Mouse (Mus musculus) liver, embryonic 16.5 days (tissue): ENCODE measurements at regions not wholly inside any gene's neighbourhood (a gene's known extent, or its start where the extent isn't known, plus 50 kb on each side); places are given as distances from the start of the nearest gene placed in this dataset.

Experiments used
- ATAC-seq: fragments of 200-750 bp; cut with Nextera tagmentation; 2 replicates; pipeline ENCODE4 v1.8.0; 2017; ENCODE audit warnings: low read depth, mild to moderate bottlenecking, moderate number of reproducible peaks, moderate library complexity
- H3K27ac ChIP-seq: fragments of 300-500 bp; sonication (generic); 2 replicates; pipeline ENCODE4 v1.5.1; 2014; ENCODE audit warnings: mild to moderate bottlenecking, low read length
- H3K27me3 ChIP-seq: fragments of 300-500 bp; sonication (generic); 2 replicates; pipeline ENCODE4 v1.6.1; 2014; ENCODE audit warnings: low read depth, low read length, mixed read lengths; ENCODE audit not compliant: control insufficient read depth, insufficient read depth
- H3K36me3 ChIP-seq: fragments of 300-500 bp; sonication (generic); 2 replicates; pipeline ENCODE4 v1.6.1; 2014; ENCODE audit warnings: mild to moderate bottlenecking; ENCODE audit not compliant: control insufficient read depth, insufficient read depth
- H3K4me1 ChIP-seq: fragments of 300-500 bp; sonication (generic); 2 replicates; pipeline ENCODE4 v1.6.1; 2014; ENCODE audit warnings: low read depth, low read length, mixed read lengths; ENCODE audit not compliant: control insufficient read depth
- H3K4me2 ChIP-seq: fragments of 300-500 bp; sonication (generic); 2 replicates; pipeline ENCODE4 v1.6.1; 2014; ENCODE audit warnings: low read depth, low read length, mixed read lengths
- H3K4me3 ChIP-seq: fragments of 300-500 bp; sonication (generic); 2 replicates; pipeline ENCODE4 v1.5.1; 2014; ENCODE audit warnings: low read depth, mild to moderate bottlenecking, low read length
- H3K9ac ChIP-seq: fragments of 300-500 bp; sonication (generic); 2 replicates; pipeline ENCODE4 v1.6.1; 2014; ENCODE audit warnings: low read depth, low read length
- H3K9me3 ChIP-seq: fragments of 300-500 bp; sonication (generic); replicated peaks from 2 replicates; pipeline ENCODE4 v1.6.1; 2016; ENCODE audit warnings: low read length; ENCODE audit not compliant: control insufficient read depth
- WGBS: fragments of 180-500 bp; shearing (Covaris S2); extraction: QIAGEN DNeasy Blood & Tissue Kit; methylation state at CpG from one replicate; pipeline ENCODE4 v1.1.7; 2014; ENCODE audit not compliant: insufficient replicate concordance; 5-methylcytosine and 5-hydroxymethylcytosine counted together

DNA sequence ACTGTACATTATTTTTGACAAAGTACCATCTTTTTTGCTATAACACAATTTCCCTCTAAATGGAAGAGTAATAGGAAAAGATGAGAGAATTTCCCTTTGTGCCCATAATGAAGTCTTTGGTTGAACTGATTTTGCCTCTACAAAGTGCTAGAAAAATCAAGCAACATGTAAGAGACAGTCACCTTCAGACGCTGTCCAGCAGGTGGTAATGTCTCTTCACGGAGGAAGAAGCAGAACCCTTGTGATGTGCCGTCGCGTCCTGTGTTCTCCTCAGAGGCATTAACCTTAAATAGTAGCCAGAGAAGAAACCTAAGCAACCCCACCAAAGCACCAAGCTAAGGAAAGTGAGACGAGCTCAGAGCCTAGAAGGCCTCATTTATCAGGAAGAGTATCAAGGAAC lies 275.7 kb downstream of the Gm45692 start:
- WGBS, result 58% methylated on average over 6 of the region's 6 CpGs
- Histone ChIP-seq H3K27me3 (no peaks in the 10 kb centered on the region), H3K9ac (no peak overlapping the region), H3K4me2 (no peak overlapping the region), H3K9me3 (no peaks in the 10 kb centered on the region), H3K36me3 (no peaks in the 10 kb centered on the region), H3K4me1 (no peaks in the 10 kb centered on the region), H3K4me3 (no peak overlapping the region), H3K27ac (no peak overlapping the region)
- ATAC-seq, result no peak

DNA sequence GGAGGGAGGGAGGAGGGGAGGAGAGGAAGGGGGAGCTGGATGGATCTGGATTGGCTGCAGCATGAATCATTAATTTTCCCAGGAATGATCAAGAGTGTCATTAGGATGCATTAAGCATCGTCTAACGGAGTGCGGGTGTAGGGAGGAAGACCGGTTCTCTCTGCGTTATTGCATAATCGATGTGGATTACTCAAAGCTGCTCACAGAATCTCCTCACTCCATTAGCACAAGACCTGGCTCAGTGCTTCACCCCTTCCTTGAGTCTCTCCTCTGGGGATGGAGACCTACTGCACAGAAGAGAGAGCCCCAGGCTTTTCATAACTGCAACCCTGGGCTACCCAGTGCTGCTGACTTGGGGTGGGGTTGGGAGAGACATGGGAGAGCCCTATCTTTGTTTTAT lies 300.7 kb downstream of the Gm45692 start:
- no peaks in the 10 kb centered on the region for H3K36me3 ChIP-seq
- H3K9me3 ChIP-seq, result no peaks in the 10 kb centered on the region
- 76% methylated on average over 6 of the region's 6 CpGs for WGBS
- no peak overlapping the region for H3K27ac ChIP-seq
- no peaks in the 10 kb centered on the region for H3K27me3 ChIP-seq
- H3K4me1 ChIP-seq, result no peaks in the 10 kb centered on the region
- no peak overlapping the region for H3K4me2 ChIP-seq
- H3K4me3 ChIP-seq, result no peak overlapping the region
- no peak overlapping the region for H3K9ac ChIP-seq
- ATAC-seq, result no peak

DNA sequence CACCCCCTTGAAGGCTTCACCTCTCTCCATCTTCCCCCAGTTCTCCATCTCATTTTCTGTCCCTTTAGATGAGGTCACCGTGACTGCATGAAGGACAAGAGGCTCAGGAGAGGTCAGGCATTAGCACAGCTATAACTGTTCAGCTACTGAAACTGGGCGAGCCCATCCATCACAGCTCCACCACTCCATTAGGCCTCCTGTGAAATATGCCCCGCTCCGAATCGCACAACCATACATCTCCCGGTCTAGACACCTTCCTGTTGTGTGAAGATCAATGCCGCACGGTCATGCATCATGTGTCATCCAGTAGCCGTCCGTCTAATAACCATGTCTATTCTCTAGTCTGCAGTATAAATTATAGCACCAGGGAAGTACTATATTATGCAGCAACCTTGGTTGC lies 301.2 kb downstream of the Gm45692 start:
- no peak overlapping the region for H3K27ac ChIP-seq
- no peaks in the 10 kb centered on the region for H3K36me3 ChIP-seq
- WGBS, result 71% methylated on average over 10 of the region's 10 CpGs
- H3K4me2 ChIP-seq, result no peak overlapping the region
- no peaks in the 10 kb centered on the region for H3K27me3 ChIP-seq
- no peak for ATAC-seq
- no peak overlapping the region for H3K9ac ChIP-seq
- no peak overlapping the region for H3K4me3 ChIP-seq
- no peaks in the 10 kb centered on the region for H3K4me1 ChIP-seq
- H3K9me3 ChIP-seq, result no peaks in the 10 kb centered on the region

DNA sequence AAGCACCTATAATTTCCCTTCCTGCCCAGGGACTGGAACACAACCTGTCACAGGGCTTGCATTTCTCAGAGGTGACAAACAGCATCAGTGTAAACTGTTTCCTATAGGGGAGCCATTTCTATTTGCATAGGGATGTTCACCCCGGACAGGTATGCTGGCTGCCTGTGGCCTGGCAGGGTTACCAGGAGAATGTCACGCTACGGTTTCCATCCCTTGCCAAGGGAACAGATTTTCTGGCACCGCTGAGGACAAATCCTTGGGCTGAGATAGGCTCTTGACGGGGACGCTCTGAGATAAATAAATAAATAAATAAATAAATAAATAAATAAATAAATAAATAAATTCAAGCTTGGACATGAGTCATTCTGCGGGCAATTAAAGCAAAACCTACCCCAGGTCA lies 308.0 kb downstream of the Gm45692 start:
- Histone ChIP-seq H3K9ac (no peak overlapping the region), H3K9me3 (no peaks in the 10 kb centered on the region), H3K4me1 (no peaks in the 10 kb centered on the region), H3K27ac (no peak overlapping the region), H3K4me2 (no peak overlapping the region), H3K4me3 (no peak overlapping the region), H3K27me3 (no peaks in the 10 kb centered on the region), H3K36me3 (no peaks in the 10 kb centered on the region)
- WGBS, result 74% methylated on average over 7 of the region's 7 CpGs
- no peak for ATAC-seq

DNA sequence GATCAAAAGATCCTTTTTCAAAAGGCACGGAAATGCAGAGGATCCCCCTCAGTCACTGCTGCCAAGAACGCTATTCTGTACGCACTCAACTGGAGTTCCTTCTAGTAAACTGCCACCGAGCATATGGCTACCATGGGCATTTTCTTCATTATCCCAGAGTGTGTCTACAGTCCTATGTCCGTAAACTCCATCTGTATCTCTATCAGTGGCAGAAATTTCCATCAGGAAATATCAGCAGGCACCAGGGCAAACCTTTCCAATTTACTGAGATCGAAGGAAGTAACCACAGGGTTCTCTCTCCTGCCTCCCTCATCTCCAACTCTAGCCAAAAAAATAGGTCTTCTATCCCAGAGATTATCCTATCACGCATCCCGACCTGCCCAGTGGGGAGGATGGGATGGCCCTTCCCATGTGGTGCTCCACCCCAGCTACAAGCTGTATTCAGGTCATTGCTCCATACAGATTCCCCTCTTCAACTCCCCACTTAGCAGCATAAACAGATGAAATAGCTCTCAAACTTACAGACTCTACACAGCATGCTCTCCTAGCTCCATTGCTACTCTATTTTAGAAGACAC lies 310.5 kb downstream of the Gm45692 start:
- H3K4me3 ChIP-seq, result no peak overlapping the region
- no peaks in the 10 kb centered on the region for H3K4me1 ChIP-seq
- 62% methylated on average over 8 of the region's 8 CpGs for WGBS
- no peak overlapping the region for H3K27ac ChIP-seq
- H3K9ac ChIP-seq, result no peak overlapping the region
- ATAC-seq, result no peak
- no peaks in the 10 kb centered on the region for H3K9me3 ChIP-seq
- no peaks in the 10 kb centered on the region for H3K27me3 ChIP-seq
- H3K36me3 ChIP-seq, result no peaks in the 10 kb centered on the region
- no peak overlapping the region for H3K4me2 ChIP-seq

DNA sequence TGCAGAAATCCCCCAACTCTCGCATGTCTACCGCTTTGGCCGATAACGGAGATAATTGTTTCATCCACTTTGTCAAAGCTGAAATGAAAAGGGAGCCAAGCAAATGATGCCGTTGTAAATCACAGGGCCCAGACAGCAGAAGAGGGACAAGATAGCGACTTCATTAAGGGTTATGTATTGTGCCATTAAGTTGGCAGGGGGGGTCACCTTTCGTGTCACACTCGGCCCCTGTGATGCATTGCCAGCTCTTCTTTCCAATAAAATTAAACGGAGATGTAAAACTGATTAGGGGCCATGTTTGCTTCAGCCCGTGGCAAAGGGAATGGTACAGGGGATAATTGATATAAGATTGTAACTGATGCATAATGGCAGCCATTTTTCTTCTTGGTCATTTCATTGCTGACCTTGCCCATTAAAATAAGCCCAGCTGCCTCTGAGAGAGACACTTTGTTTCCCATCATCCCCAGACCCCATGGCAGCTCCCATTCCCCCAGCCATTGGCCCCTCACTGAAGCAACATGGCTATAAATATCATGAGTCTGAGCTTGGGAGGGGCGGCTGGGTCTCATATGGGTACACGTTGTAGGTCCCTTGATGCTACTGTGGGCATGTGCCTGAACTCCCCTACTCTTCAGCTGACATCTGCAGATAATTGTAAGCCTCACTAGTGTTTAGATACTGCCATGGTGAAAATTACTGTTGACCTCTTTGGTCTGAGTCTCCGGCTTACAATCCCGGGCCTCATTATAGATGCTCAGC lies 313.0 kb downstream of the Gm45692 start:
- no peak overlapping the region for H3K4me3 ChIP-seq
- no peak for ATAC-seq
- no peak overlapping the region for H3K9ac ChIP-seq
- no peaks in the 10 kb centered on the region for H3K36me3 ChIP-seq
- H3K4me2 ChIP-seq, result no peak overlapping the region
- WGBS, result 77% methylated on average over 14 of the region's 14 CpGs
- no peaks in the 10 kb centered on the region for H3K4me1 ChIP-seq
- no peaks in the 10 kb centered on the region for H3K9me3 ChIP-seq
- H3K27ac ChIP-seq, result no peak overlapping the region
- H3K27me3 ChIP-seq, result no peaks in the 10 kb centered on the region

DNA sequence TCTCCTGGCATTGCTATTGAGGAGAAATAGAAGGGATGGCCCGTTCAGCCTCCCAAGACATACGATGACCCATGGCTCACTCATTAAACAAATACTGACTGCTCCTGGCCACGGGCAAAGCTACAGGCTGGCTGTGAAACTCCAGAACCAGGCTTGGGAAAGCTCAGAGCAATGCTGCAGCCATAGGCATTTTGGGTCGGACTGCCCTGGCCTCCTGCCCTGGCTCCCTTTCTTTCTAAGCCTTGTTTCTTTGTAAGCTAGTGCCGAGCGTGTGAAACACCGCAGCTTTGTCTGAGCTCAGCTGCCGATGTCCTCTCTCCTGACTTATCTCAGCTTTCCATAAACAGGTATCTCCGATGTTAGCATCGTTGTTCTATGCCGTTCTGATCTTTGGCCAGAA lies 316.9 kb downstream of the Gm45692 start:
- no peak for ATAC-seq
- Histone ChIP-seq H3K36me3 (no peaks in the 10 kb centered on the region), H3K27me3 (no peaks in the 10 kb centered on the region), H3K9me3 (no peaks in the 10 kb centered on the region), H3K27ac (no peak overlapping the region), H3K4me1 (no peaks in the 10 kb centered on the region), H3K4me3 (no peak overlapping the region), H3K9ac (no peak overlapping the region), H3K4me2 (no peak overlapping the region)
- 67% methylated on average over 11 of the region's 11 CpGs for WGBS

DNA sequence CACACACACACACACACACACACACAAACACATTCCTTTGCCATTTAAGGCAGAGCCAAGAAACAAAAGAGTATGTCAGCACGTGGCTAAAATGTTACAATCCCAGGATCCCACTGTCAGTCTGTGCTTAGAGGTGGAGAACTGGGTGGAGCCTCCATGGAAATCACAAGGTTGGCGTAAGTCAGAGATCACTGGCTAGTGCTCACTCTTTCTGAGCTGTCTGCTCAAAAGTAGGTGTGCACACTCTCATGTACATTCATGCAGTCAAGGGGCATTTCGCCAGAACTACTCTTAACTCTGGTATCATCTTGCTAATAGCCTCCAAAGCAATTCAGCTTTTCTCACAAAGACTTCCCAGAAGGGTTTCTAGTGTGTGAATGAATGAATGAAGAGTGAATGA lies 318.2 kb downstream of the Gm45692 start:
- no peak for ATAC-seq
- Histone ChIP-seq H3K4me3 (no peak overlapping the region), H3K27ac (no peak overlapping the region), H3K27me3 (no peaks in the 10 kb centered on the region), H3K36me3 (no peaks in the 10 kb centered on the region), H3K4me2 (no peak overlapping the region), H3K4me1 (no peaks in the 10 kb centered on the region), H3K9me3 (no peaks in the 10 kb centered on the region), H3K9ac (no peak overlapping the region)
- WGBS, result 52% methylated on average over 3 of the region's 3 CpGs

DNA sequence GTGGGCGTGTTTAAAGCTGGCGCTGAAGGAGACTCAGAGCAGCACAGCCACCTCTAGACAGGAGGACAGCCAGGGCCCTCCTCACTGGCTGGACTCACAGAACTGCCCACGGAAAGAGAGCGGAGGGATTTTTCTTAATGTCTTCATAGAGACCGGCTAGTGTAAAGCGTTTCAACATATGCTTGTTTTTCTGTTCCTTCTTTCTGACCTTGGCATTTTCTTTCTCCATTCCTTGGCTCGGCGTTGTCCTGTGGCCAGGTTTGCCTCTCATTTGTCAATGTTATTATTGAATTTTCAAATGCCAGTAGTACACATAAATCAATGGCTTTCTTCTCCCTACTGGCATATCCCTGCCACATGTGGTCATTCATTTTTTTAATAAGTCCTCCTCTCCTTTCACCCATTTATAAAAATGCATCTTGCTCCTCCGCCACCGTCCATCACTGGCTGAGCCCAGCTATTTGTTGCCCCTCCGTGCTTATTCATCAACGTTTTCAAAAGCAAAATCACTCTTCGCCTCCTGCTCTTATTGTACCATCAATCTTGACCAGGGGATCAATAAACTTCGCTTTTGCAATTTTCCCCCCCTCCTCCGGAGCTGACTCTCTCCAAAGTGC lies 319.0 kb downstream of the Gm45692 start:
- H3K4me1 ChIP-seq, result no peaks in the 10 kb centered on the region
- 71% methylated on average over 15 of the region's 15 CpGs for WGBS
- H3K4me2 ChIP-seq, result no peak overlapping the region
- H3K36me3 ChIP-seq, result no peaks in the 10 kb centered on the region
- H3K27ac ChIP-seq, result no peak overlapping the region
- H3K9ac ChIP-seq, result no peak overlapping the region
- no peak overlapping the region for H3K4me3 ChIP-seq
- ATAC-seq, result no peak
- no peaks in the 10 kb centered on the region for H3K27me3 ChIP-seq
- no peaks in the 10 kb centered on the region for H3K9me3 ChIP-seq
